8 mouse cellular contexts compared by ENCODE assay signal in genomic region chr2:124610586-124611105, GRCm38 (mm10).
DNase-seq lines count a peak whose midpoint lies in the region; ATAC-seq and TF ChIP-seq lines count a peak whose summit lies in the region.

No protein-coding gene starts in this region.

- peak overlapping the region; percentile 91 for H3K4me2 ChIP-seq in limb, embryonic 13.5 days (replicated peaks)
- peak overlapping the region; percentile 78 for H3K4me2 ChIP-seq in neural tube, embryonic 14.5 days (ENCODE audit: low read depth, low read length)

- peak; percentile 36 to 59 for DNase-seq in cerebellum, postnatal 36 days
- DNase-seq in cerebellum, postnatal 4 days (ENCODE audit: low spot score in 2 of 2) = no peak
- no peak for DNase-seq in testis, postnatal 14 days (ENCODE audit: low spot score)
- DNase-seq in frontal cortex, postnatal 14 days (ENCODE audit: low spot score in 2 of 2) = no peak
- DNase-seq in urinary bladder, adult 2 months (ENCODE audit: low spot score) = no peak

- TF ChIP-seq POLR2A in testis, adult 2 months (IDR thresholded peaks at IDR 0.05; ENCODE audit: control insufficient read depth, low read depth, low read length) = no peak

- no peaks in the 10 kb centered on the region for H3K36me3 ChIP-seq in testis, adult 2 months (ENCODE audit: control insufficient read depth, insufficient read depth, low read length)
- no peaks in the 10 kb centered on the region for H3K36me3 ChIP-seq in limb, embryonic 13.5 days
- H3K36me3 ChIP-seq in neural tube, embryonic 14.5 days (ENCODE audit: control insufficient read depth, insufficient read depth, low read length) = no peaks in the 10 kb centered on the region

- no peak; the same call in 1 of the 2 replicates for ATAC-seq in limb, embryonic 13.5 days (ENCODE audit: low FRiP score, low read depth)
- ATAC-seq in neural tube, embryonic 14.5 days (ENCODE audit: low read depth) = no peak; the same call in 1 of the 2 replicates

- H3K4me1 ChIP-seq in testis, adult 2 months (ENCODE audit: control insufficient read depth, insufficient read depth, low read length) = peaks cover 4% of the 10 kb centered on the region
- peaks cover 19% of the 10 kb centered on the region for H3K4me1 ChIP-seq in limb, embryonic 13.5 days
- peaks cover 11% of the 10 kb centered on the region; the same call in 1 of the 2 replicates for H3K4me1 ChIP-seq in neural tube, embryonic 14.5 days (ENCODE audit: control insufficient read depth, insufficient read depth, low read length)

- H3K27me3 ChIP-seq in testis, adult 2 months (ENCODE audit: control insufficient read depth, insufficient read depth, low read length) = no peaks in the 10 kb centered on the region
- peaks cover 58% of the 10 kb centered on the region for H3K27me3 ChIP-seq in limb, embryonic 13.5 days
- H3K27me3 ChIP-seq in neural tube, embryonic 14.5 days (ENCODE audit: control insufficient read depth, insufficient read depth, low read length) = no peaks in the 10 kb centered on the region

- peak overlapping the region; percentile 86 for H3K4me3 ChIP-seq in testis, adult 2 months (ENCODE audit: control insufficient read depth, low read depth, low read length)
- peak overlapping the region; percentile 81 for H3K4me3 ChIP-seq in limb, embryonic 13.5 days
- H3K4me3 ChIP-seq in neural tube, embryonic 14.5 days (ENCODE audit: low read depth, low read length) = peak overlapping the region; percentile 79

- WGBS in limb, embryonic 13.5 days = under 1% methylated on average over 38 of the region's 39 CpGs
- WGBS in neural tube, embryonic 14.5 days = under 1% methylated on average over 33 of the region's 39 CpGs

- peak overlapping the region; percentile 19; the same call in 1 of the 2 replicates for H3K27ac ChIP-seq in testis, adult 2 months (ENCODE audit: control insufficient read depth, insufficient read depth, low read depth, low read length)
- peak overlapping the region; percentile 90 for H3K27ac ChIP-seq in limb, embryonic 13.5 days
- peak overlapping the region; percentile 94 for H3K27ac ChIP-seq in neural tube, embryonic 14.5 days (ENCODE audit: low read depth, low read length)

- TF ChIP-seq CTCF in testis, adult 2 months (IDR thresholded peaks at IDR 0.05; ENCODE audit: control insufficient read depth, insufficient read depth, insufficient replicate concordance, low read depth, low read length) = no peak

- H3K9me3 ChIP-seq in limb, embryonic 13.5 days = no peaks in the 10 kb centered on the region
- no peaks in the 10 kb centered on the region for H3K9me3 ChIP-seq in neural tube, embryonic 14.5 days (ENCODE audit: control insufficient read depth, low read length)

- peak overlapping the region; percentile 82 for H3K9ac ChIP-seq in limb, embryonic 13.5 days
- peak overlapping the region; percentile 90 for H3K9ac ChIP-seq in neural tube, embryonic 14.5 days (replicated peaks; ENCODE audit: low read depth, low read length)

Comparison
In these comparisons a context has a peak if more than half of its experiments do, and no peak if none do; other contexts are left out.
1. DNase-seq: peak in cerebellum, postnatal 36 days (2 of 2); none in cerebellum, postnatal 4 days (0 of 2), testis, postnatal 14 days (single experiment), frontal cortex, postnatal 14 days (0 of 2) and urinary bladder, adult 2 months (single experiment).
2. H3K27ac ChIP-seq: peak in every context shown above with its lines; median percentile 94 in neural tube, embryonic 14.5 days; 90 in limb, embryonic 13.5 days; 19 in testis, adult 2 months.
3. Peak in every context shown above with its lines, with median percentiles within 50 percentile points of each other: H3K4me3 ChIP-seq.